Mouse (Mus musculus) left cerebral cortex, adult 8-10 months (tissue): ENCODE data around the gene Efcab8. TPM values are rescaled to one million over a fixed set of nuclear protein-coding genes. Genes with fewer than 3 reads are reported as not detected.
"Not testable (repeated sequence)": the region's sequence is repeated elsewhere in the genome, so short reads cannot be mapped to it uniquely, and the experiment has no call there.

ENCODE experiments used
- DNase-seq, 2 experiments: peaks; one replicate each; pipeline ENCODE4 v3.0.0; 2022; ENCODE audit warnings: low spot score in 2 of 2
- total RNA-seq, 4 experiments: library from RNA; stranded (reverse); gene quantifications; 2 replicates each; pipeline ENCODE4 v1.2.4; 2022

Efcab8 gene
- total RNA-seq, 4 experiments from 2014 or later, result 0.19 to 0.54 (median 0.27) TPM

- DNase-seq, result no peak
Measured at GRCm38 (mm10) chr2:153824593-153824992, 44.9 kb downstream of the Efcab8 start.

- DNase-seq, result not testable (repeated sequence)
Measured at GRCm38 (mm10) chr2:153825900-153826299, 46.2 kb downstream of the Efcab8 start.

GRCm38 (mm10) chr2:153827171-153827830 is 47.6 kb downstream of the Efcab8 start:
- DNase-seq, result no peak

- DNase-seq, result no peak
Measured at GRCm38 (mm10) chr2:153828704-153829103, 49.0 kb downstream of the Efcab8 start.

- no peak for DNase-seq
Measured at GRCm38 (mm10) chr2:153833291-153833690, 53.6 kb downstream of the Efcab8 start.

- no peak for DNase-seq
Measured at GRCm38 (mm10) chr2:153842854-153843253, 63.1 kb downstream of the Efcab8 start.

GRCm38 (mm10) chr2:153848389-153848788 is 68.7 kb downstream of the Efcab8 start:
- DNase-seq, result no peak

GRCm38 (mm10) chr2:153850351-153851029 is 70.8 kb downstream of the Efcab8 start:
- no peak for DNase-seq

GRCm38 (mm10) chr2:153851030-153851360 is 71.3 kb downstream of the Efcab8 start:
- DNase-seq, result peak; percentile 19 to 24

GRCm38 (mm10) chr2:153853544-153853943 is 73.8 kb downstream of the Efcab8 start:
- no peak for DNase-seq

GRCm38 (mm10) chr2:153859581-153859980 is 79.8 kb downstream of the Efcab8 start:
- DNase-seq, result no peak

GRCm38 (mm10) chr2:153860315-153860714 is 80.6 kb downstream of the Efcab8 start:
- no peak for DNase-seq

- no peak for DNase-seq
Measured at GRCm38 (mm10) chr2:153860715-153861114, 81.0 kb downstream of the Efcab8 start.

- DNase-seq, result no peak
Measured at GRCm38 (mm10) chr2:153861960-153862359, 82.2 kb downstream of the Efcab8 start.

- no peak for DNase-seq
Measured at GRCm38 (mm10) chr2:153870984-153871383, 91.3 kb downstream of the Efcab8 start, which contains the start of gene Sun5. Sun5 (minus strand) TSS chr2:153871084.

GRCm38 (mm10) chr2:153874745-153875144 is 95.0 kb downstream of the Efcab8 start, which contains the start of gene Bpifb2:
Bpifb2 (plus strand) TSS chr2:153875045.
- DNase-seq, result no peak

Other genes starting within 250 kb of the Efcab8 start
- gene Nol4l, start 250.0 kb upstream of the Efcab8 start, total RNA-seq, result 10 to 100 TPM; 41.1 to 48.9 (median 45.1) TPM
- gene Commd7, start 147.2 kb upstream of the Efcab8 start, total RNA-seq, result 10 to 100 TPM; 26.1 to 31.6 (median 28.6) TPM
- gene Dnmt3b, start 130.5 kb upstream of the Efcab8 start, total RNA-seq, result 1 to 10 TPM in 3 of 4 experiments, under 1 TPM in 1; 0.57 to 1.5 (median 1.0) TPM
- gene Dnmt3c, start 83.3 kb upstream of the Efcab8 start, total RNA-seq, result not detected
- 10 to 100 TPM; 67.5 to 87.9 (median 79.4) TPM for gene Mapre1, start 38.7 kb upstream of the Efcab8 start, total RNA-seq
- gene Sun5, start 91.2 kb downstream of the Efcab8 start, total RNA-seq, result not detected
- gene Bpifb2, start 95.1 kb downstream of the Efcab8 start, total RNA-seq, result not detected
- not detected for gene Bpifb6, start 120.5 kb downstream of the Efcab8 start, total RNA-seq
- not detected for gene Bpifb3, start 138.3 kb downstream of the Efcab8 start, total RNA-seq
- gene Bpifb4, start 158.3 kb downstream of the Efcab8 start, total RNA-seq, result not detected
- not detected for gene Bpifa6, start 195.0 kb downstream of the Efcab8 start, total RNA-seq
- not detected for gene Bpifa2, start 228.3 kb downstream of the Efcab8 start, total RNA-seq